Mouse (Mus musculus) embryonic facial prominence, embryonic 10.5 days (tissue): ENCODE measurements around the gene Slc16a6. TPM values are rescaled to one million over a fixed set of nuclear protein-coding genes. Genes with fewer than 3 reads are reported as not detected.

Experiments used
- DNase-seq: peaks from one replicate; pipeline ENCODE4 v3.0.0-alpha.2; 2017; ENCODE audit warnings: low spot score
- H3K27ac ChIP-seq: fragments of 300-500 bp; sonication (generic); replicated peaks from 2 replicates; pipeline ENCODE4 v1.5.1; 2016; ENCODE audit warnings: mild to moderate bottlenecking
- H3K27me3 ChIP-seq: fragments of 300-500 bp; sonication (generic); replicated peaks from 2 replicates; pipeline ENCODE4 v1.6.1; 2016; ENCODE audit warnings: low read depth, mild to moderate bottlenecking; ENCODE audit not compliant: poor library complexity, severe bottlenecking
- H3K36me3 ChIP-seq: fragments of 300-500 bp; sonication (generic); replicated peaks from 2 replicates; pipeline ENCODE4 v1.6.1; 2016; ENCODE audit warnings: mild to moderate bottlenecking, moderate library complexity
- H3K4me1 ChIP-seq: fragments of 300-500 bp; sonication (generic); 2 replicates; pipeline ENCODE4 v1.6.1; 2016
- H3K4me3 ChIP-seq: fragments of 300-500 bp; sonication (generic); 2 replicates; pipeline ENCODE4 v1.5.1; 2016; ENCODE audit warnings: mild to moderate bottlenecking, moderate library complexity
- H3K9me3 ChIP-seq: fragments of 300-500 bp; sonication (generic); 2 replicates; pipeline ENCODE4 v1.6.1; 2016; ENCODE audit warnings: mild to moderate bottlenecking
- WGBS: fragments of 180-500 bp; shearing (Covaris S2); methylation state at CpG from one replicate; pipeline ENCODE4 v1.1.7; 2016; 5-methylcytosine and 5-hydroxymethylcytosine counted together
- polyA plus RNA-seq: library from polyadenylated mRNA; unstranded; fragments of >200 nt; fragmentation: Nextera tagmentation; extraction: Ambion mirVana; gene quantifications from 2 replicates; pipeline ENCODE4 v1.2.1, GENCODE M21; 2016

The Slc16a6 gene
- polyA plus RNA-seq, 1 experiment from 2014 or later = 3.8 TPM

GRCm38 (mm10) chr11:109465068-109465467, 8.3 kb downstream of the Slc16a6 start:
- WGBS = 91% methylated on average over 4 of the region's 4 CpGs

DNA sequence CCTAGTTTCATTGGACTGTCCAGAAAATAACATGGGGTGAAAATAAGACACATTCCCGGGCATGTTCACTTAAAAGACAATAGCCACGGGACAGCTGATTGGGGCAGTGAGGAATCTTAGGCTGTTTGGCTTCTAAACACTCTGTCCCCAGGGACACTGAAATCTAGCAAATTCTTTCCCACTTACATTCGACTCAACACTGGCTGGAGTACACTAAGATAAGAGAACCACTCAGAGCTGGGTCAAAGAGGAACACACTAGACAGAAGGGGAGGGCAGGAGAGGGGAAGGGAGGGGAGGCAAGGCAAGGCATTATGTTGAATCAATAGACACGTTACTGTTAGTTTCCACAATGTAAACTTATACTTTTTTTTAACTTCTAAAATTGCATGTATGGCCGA, 12.8 kb downstream of the Slc16a6 start:
- Histone ChIP-seq H3K9me3 (no peaks in the 10 kb centered on the region), H3K4me1 (no peaks in the 10 kb centered on the region), H3K27me3 (no peaks in the 10 kb centered on the region), H3K4me3 (no peak overlapping the region), H3K27ac (no peak overlapping the region), H3K36me3 (peaks cover 22% of the 10 kb centered on the region; the same call in 1 of the 2 replicates)
- WGBS = 82% methylated on average over 5 of the region's 5 CpGs
- DNase-seq = no peak

More at GRCm38 (mm10) chr11:109465068-109465467, 8.3 kb downstream of the Slc16a6 start:
- no peaks in the 10 kb centered on the region; the same call in 1 of the 2 replicates for H3K4me1 ChIP-seq
- H3K4me3 ChIP-seq = no peak overlapping the region
- no peaks in the 10 kb centered on the region for H3K27me3 ChIP-seq
- peaks cover 13% of the 10 kb centered on the region; the same call in 1 of the 2 replicates for H3K36me3 ChIP-seq
- no peaks in the 10 kb centered on the region for H3K9me3 ChIP-seq
- no peak for DNase-seq
- no peak overlapping the region for H3K27ac ChIP-seq

DNA sequence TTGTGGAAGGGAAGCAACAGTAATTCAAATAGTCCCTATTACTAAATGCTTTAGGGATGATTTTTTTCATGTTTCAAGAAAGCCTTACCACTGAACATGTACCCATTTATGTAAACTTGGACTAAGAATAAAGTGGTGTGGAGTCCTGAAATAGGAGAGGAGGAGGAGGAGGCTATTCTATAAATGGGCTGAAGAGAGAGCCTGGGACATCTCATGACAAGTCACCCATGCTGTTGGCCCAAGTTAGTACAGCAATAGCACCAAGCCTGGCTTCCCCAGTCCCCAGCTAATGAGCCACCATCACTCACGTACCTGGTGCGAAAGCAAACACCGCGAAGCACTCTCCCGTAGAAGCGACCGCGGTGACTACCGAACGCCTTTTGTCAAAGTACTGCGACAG, 15.2 kb downstream of the Slc16a6 start:
- no peak overlapping the region for H3K27ac ChIP-seq
- no peaks in the 10 kb centered on the region for H3K9me3 ChIP-seq
- WGBS = 93% methylated on average over 11 of the region's 11 CpGs
- H3K36me3 ChIP-seq = peaks cover 33% of the 10 kb centered on the region
- no peaks in the 10 kb centered on the region for H3K27me3 ChIP-seq
- H3K4me1 ChIP-seq = no peaks in the 10 kb centered on the region
- H3K4me3 ChIP-seq = no peak overlapping the region
- DNase-seq = no peak

DNA sequence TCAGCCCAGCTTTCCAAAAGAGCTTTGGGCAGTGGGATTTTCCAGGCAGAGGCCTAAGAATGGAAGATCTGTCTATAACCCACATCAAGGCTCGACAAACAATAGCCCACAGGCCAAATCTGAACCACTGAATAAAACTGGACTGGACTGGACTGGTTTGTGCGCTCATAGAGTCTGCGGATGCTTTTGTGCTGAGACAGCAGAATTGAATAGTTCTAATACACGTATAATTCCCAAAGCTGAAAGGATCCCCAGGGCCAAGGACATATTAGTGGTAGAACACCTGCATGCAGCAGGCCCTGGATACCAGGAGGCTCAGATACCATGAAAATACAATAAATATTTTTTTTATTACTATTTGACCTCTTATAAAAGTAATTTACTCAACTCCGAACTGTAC, 17.1 kb downstream of the Slc16a6 start:
- Histone ChIP-seq H3K9me3 (no peaks in the 10 kb centered on the region), H3K4me3 (no peak overlapping the region), H3K27ac (no peak overlapping the region), H3K36me3 (peaks cover 24% of the 10 kb centered on the region), H3K27me3 (no peaks in the 10 kb centered on the region), H3K4me1 (no peaks in the 10 kb centered on the region)
- no peak for DNase-seq
- WGBS = 91% methylated on average over 5 of the region's 5 CpGs

DNA sequence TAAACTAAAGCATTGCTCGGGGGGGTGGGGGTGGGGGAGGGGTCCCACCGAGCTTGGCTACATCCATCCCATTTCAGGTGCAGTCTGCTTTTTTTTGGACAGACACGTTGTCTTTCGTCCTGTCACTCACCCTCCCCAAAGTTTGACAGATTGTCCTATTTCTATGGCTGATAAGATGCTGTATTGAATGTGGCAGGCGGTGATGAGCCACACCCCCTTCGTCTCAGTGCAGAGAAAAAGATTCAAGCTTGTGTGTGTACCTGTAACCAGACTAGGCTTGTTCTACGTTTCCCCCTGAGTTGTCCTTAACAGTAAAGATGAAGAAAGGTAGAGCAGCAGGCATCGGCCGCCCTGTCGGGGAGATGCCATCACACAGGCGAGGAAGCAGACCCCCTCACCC, 22.2 kb downstream of the Slc16a6 start:
- H3K4me1 ChIP-seq = no peaks in the 10 kb centered on the region
- no peaks in the 10 kb centered on the region for H3K9me3 ChIP-seq
- no peak overlapping the region for H3K4me3 ChIP-seq
- H3K36me3 ChIP-seq = peaks cover 16% of the 10 kb centered on the region
- DNase-seq = no peak
- H3K27me3 ChIP-seq = no peaks in the 10 kb centered on the region
- WGBS = 88% methylated on average over 11 of the region's 11 CpGs
- no peak overlapping the region for H3K27ac ChIP-seq

DNA sequence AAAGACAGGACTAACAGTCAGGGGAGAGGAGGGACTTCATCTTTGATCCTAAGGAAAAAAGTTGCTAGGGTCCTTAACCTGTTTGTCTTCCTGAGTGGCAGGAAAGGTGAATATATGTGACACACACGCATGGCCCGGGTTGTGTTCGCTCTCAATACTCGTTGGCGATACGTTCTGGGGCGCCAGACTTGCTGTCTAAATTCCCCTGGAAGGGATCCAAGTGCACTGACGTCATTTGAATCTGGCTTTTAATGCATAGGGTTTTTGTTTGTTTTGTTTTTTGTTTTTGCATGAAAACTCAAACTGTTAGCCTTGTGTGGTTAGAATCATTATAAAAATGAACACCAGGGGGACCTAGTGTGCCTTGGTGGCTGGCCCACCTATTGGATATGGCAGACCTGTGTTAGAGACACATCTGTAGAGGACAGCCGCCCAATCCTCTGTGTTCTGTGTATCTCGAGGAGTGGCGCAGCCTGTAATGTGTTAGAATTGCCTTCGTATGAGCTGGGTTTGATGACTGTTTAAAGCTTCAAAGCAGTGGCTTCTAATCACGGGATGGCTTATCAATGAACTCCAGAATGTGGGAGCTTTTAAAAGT, 27.9 kb downstream of the Slc16a6 start:
- WGBS = 62% methylated on average over 13 of the region's 13 CpGs
- Histone ChIP-seq H3K27me3 (peaks cover 4% of the 10 kb centered on the region), H3K4me3 (no peak overlapping the region), H3K9me3 (no peaks in the 10 kb centered on the region), H3K4me1 (peaks cover 8% of the 10 kb centered on the region), H3K27ac (no peak overlapping the region), H3K36me3 (no peaks in the 10 kb centered on the region)
- DNase-seq = peak; percentile 25

- Histone ChIP-seq H3K36me3 (no peaks in the 10 kb centered on the region), H3K27me3 (peaks cover 13% of the 10 kb centered on the region), H3K27ac (no peak overlapping the region), H3K4me3 (no peak overlapping the region), H3K4me1 (peaks cover 17% of the 10 kb centered on the region), H3K9me3 (no peaks in the 10 kb centered on the region)
- peak; percentile 47 for DNase-seq
- 56% methylated on average over 7 of the region's 7 CpGs for WGBS
Measured at GRCm38 (mm10) chr11:109444600-109444999, 28.8 kb downstream of the Slc16a6 start.

- Histone ChIP-seq H3K27me3 (peaks cover 16% of the 10 kb centered on the region), H3K27ac (no peak overlapping the region), H3K4me1 (peaks cover 23% of the 10 kb centered on the region), H3K36me3 (no peaks in the 10 kb centered on the region), H3K9me3 (no peaks in the 10 kb centered on the region), H3K4me3 (no peak overlapping the region)
- DNase-seq = no peak
- 91% methylated on average over 8 of the region's 8 CpGs for WGBS
Measured at GRCm38 (mm10) chr11:109443468-109444263, 29.7 kb downstream of the Slc16a6 start.

DNA sequence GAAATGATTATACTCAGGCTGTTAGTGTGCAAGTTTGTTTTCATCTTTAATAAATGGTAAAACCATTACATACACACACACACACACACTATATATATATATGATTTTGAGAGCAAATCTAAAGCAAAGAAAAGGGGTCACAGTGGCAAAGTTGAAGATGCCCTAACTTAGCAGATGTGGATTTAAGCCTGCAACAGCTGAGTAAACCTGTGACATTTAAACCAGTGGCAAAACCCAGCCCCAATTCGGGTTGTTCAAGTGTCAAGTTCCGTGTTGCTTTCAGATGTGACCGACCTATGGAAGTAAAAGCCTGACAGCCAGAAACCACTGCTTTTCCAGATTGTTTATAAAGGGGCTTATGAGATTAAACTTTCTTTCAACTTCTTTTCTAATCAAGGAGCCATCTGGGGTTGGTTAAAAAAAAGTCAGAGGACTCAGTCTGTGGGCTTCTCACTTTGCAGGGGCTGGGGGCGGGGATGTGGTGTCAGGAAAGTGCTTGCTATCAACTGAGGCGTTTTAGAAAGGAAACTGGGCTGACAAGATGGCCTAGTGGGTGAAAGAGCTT, 31.1 kb downstream of the Slc16a6 start:
- peaks cover 23% of the 10 kb centered on the region for H3K4me1 ChIP-seq
- peaks cover 11% of the 10 kb centered on the region for H3K36me3 ChIP-seq
- H3K4me3 ChIP-seq = no peak overlapping the region
- H3K27ac ChIP-seq = no peak overlapping the region
- WGBS = 47% methylated on average over 5 of the region's 5 CpGs
- no peaks in the 10 kb centered on the region for H3K9me3 ChIP-seq
- DNase-seq = peak; percentile 60
- H3K27me3 ChIP-seq = peaks cover 16% of the 10 kb centered on the region

DNA sequence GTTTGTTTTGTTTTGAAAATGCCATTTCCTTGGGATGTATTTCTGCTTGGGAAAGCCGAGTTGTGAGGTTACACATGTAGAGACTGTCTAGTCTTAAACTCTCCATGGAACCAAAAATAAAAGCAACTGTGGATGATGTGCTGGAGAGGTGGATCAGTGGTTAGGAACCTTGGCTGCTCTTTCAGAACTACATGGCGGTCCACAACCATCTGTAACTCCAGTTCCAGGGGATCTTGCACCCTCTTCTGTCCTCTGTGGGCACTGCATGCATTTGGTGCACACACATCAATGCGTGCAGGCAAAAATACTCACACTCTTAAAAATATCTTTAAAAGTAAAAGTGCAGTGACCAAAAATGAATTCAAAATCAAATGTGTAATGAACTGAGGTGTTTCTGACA, 32.3 kb downstream of the Slc16a6 start:
- H3K4me3 ChIP-seq = no peak overlapping the region
- no peaks in the 10 kb centered on the region for H3K9me3 ChIP-seq
- peaks cover 23% of the 10 kb centered on the region for H3K4me1 ChIP-seq
- H3K36me3 ChIP-seq = peaks cover 22% of the 10 kb centered on the region
- H3K27ac ChIP-seq = no peak overlapping the region
- DNase-seq = peak; percentile 46
- WGBS = 59% methylated on average over 3 of the region's 3 CpGs
- H3K27me3 ChIP-seq = peaks cover 16% of the 10 kb centered on the region

- 59% methylated on average over 4 of the region's 4 CpGs for WGBS
Measured at GRCm38 (mm10) chr11:109440641-109441040, 32.8 kb downstream of the Slc16a6 start.

GRCm38 (mm10) chr11:109439829-109440340, 33.5 kb downstream of the Slc16a6 start:
- 1% methylated on average over 32 of the region's 32 CpGs for WGBS

More at GRCm38 (mm10) chr11:109440641-109441040, 32.8 kb downstream of the Slc16a6 start:
- Histone ChIP-seq H3K27ac (no peak overlapping the region), H3K27me3 (peaks cover 16% of the 10 kb centered on the region), H3K36me3 (peaks cover 27% of the 10 kb centered on the region), H3K4me3 (peak overlapping the region; percentile 61), H3K4me1 (peaks cover 23% of the 10 kb centered on the region), H3K9me3 (no peaks in the 10 kb centered on the region)
- no peak for DNase-seq

More at GRCm38 (mm10) chr11:109439829-109440340, 33.5 kb downstream of the Slc16a6 start:
- H3K4me3 ChIP-seq = peak overlapping the region; percentile 61
- H3K9me3 ChIP-seq = no peaks in the 10 kb centered on the region
- DNase-seq = peak; percentile 69
- H3K36me3 ChIP-seq = peaks cover 34% of the 10 kb centered on the region
- peak overlapping the region; percentile 60 for H3K27ac ChIP-seq
- H3K4me1 ChIP-seq = peaks cover 23% of the 10 kb centered on the region
- peaks cover 16% of the 10 kb centered on the region for H3K27me3 ChIP-seq
